Mouse (Mus musculus) naive thymus-derived CD4-positive, alpha-beta T cell, adult 2 months (primary cell): ENCODE results near the gene Trim12c.
"Not testable (repeated sequence)": the region's sequence is repeated elsewhere in the genome, so short reads cannot be mapped to it uniquely, and the experiment has no call there.

Source experiments
- DNase-seq: peaks from one replicate; pipeline ENCODE4 v3.0.0-alpha.2; 2011; ENCODE audit warnings: low read depth

Gene Trim12c

GRCm38 (mm10) chr7:104352717-104353599 is at the start of gene Trim12c:
Gene Trim12c (minus strand): TSS chr7:104353362.
- peak; percentile 91 for DNase-seq

GRCm38 (mm10) chr7:104401140-104401539 is 48.0 kb upstream of the Trim12c start:
- no peak for DNase-seq

GRCm38 (mm10) chr7:104400698-104401097 is 47.5 kb upstream of the Trim12c start, which contains the start of gene Trim30c:
Gene Trim30c (minus strand): TSS chr7:104400837.
- DNase-seq: no peak

DNA sequence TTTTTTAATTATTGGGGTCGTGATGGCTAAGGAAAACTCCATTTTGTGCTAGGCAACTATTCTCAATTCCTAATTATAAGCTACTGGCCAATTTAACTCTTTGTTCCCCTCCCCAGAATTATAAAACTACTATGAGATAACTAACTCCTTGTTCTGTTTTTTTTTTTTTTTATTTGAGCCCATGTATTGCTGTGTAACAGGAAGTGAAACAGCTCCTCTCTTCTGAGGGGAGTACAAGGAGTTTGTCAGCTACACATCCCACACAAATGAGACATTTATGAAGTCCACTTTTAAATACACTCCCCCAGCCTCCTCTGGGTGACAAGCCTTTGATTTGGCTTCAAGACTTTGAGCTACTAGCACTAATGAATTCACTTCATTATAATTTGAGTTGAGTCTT is 45.3 kb upstream of the Trim12c start:
- no peak for DNase-seq

GRCm38 (mm10) chr7:104369736-104370414 is 16.7 kb upstream of the Trim12c start, which contains the start of gene Trim30b:
Gene Trim30b (minus strand): TSS chr7:104369884.
- DNase-seq: peak; percentile 74

DNA sequence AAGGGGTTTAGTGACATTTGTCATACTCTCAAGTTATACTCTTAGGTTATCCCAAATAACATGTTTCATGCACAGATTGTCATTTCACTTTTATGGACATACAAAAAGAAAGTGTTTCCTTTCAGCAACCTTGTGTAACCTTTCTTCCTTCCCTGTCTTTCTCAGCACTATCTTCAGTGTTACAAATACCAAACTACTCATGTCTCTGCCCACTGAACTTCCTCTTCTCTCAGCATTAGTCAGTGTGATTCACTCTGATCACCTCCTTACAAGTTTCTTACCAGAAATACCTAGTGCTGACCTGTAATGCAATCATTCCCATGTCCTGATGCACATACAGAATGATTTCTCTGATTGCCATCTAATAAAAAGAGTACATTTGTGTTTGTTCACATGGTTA is 13.2 kb upstream of the Trim12c start:
- no peak for DNase-seq

GRCm38 (mm10) chr7:104353600-104353967 is 422 bp upstream of the Trim12c start:
- DNase-seq: no peak

GRCm38 (mm10) chr7:104348043-104348442 is 5.1 kb downstream of the Trim12c start:
- DNase-seq: not testable (repeated sequence)

GRCm38 (mm10) chr7:104340744-104341143 is 12.4 kb downstream of the Trim12c start:
- DNase-seq: not testable (repeated sequence)

DNA sequence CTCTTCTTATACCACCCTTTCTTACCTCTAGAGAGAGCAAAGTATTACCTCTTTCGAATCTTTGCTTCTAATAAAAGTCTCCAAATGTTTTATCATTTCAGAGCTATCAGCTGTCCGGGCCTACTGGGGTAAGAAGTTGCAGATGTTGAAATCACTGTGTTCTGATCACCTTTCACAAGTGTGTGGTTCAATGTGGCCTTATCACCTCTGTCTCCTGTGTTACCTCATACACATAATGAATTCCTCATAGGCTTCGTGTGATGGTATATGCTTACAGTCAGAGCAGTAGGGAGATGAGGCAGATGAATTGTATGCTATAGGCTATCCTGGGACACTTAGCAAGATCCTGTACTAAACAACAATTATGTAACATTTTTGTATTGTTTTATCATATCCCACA is 17.6 kb downstream of the Trim12c start:
- DNase-seq: not testable (repeated sequence)

DNA sequence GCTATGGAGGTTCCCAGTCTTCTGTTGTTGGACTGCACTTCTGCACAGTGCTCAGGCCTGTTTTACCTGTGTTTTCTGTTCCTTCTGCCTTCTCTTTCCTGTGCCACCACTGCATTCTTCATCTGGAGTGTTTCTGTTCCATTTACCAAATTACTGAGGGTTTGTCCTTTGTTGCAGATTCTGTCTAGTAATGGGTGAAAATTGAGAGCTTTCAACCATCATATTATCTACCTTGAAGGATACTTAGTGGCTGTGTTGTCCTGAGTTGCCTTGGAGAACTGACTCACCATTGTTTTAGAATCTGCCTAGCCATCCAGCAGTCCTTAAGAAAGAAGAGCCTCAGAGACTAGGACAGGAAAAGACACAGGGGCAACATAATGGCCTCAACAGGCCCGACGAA is 24.0 kb downstream of the Trim12c start, which contains the start of gene Trim34b:
Gene Trim34b, plus strand, starts transcription at position 301 of the 400 bp plus-strand sequence.
- not testable (repeated sequence) for DNase-seq

GRCm38 (mm10) chr7:104322028-104322427 is 31.1 kb downstream of the Trim12c start:
- DNase-seq: no peak

- not testable (repeated sequence) for DNase-seq
Observed at GRCm38 (mm10) chr7:104315369-104316080, 37.6 kb downstream of the Trim12c start, which contains the start of gene Trim12a. Gene Trim12a (minus strand): TSS chr7:104315466.

DNA sequence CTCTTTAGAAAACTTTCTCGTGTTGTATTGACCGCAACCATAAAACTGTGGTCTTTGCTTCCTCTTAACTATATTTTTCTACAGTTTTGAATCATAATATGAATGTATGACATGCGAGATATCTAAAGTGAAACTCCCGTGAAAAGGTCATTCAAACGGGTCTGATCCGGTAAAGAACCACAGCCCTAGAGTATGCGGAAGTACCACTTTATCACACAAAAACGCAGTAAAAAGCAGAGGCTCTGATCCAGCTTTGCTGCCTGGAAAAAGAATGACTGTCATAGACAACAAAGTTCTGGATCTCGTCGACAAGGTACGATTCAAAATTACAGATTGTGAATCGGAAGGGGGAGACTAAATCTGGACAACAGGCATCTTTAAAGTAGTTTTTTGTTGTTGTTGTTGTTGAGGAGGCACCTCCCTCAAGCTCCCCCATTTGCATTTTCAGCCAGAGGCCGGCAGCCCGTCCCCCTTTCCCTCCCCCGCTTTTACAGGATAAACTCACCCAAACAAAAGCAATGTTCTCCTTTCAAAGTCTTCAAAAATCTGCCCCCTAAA is 38.3 kb downstream of the Trim12c start:
- peak; percentile 79 for DNase-seq

- peak; percentile 84 for DNase-seq
Observed at GRCm38 (mm10) chr7:104291638-104292400, 61.3 kb downstream of the Trim12c start.

- peak; percentile 84 for DNase-seq
Observed at GRCm38 (mm10) chr7:104290641-104291040, 62.5 kb downstream of the Trim12c start.
